In genomic region chr7:84686380-84686779, GRCm38 (mm10) we compare ENCODE assay signal across 15 mouse cellular contexts.
"Had no signal": no experiment of that assay in that cellular context is flagged by ENCODE, and none has a peak within 500 bp of the region (broad histone marks: within the 10 kb centered on the region; RNA-seq: fewer than 3 reads in every experiment).

No protein-coding gene starts in this region.

- H3K9ac ChIP-seq: limb, embryonic 12.5 days; neural tube, embryonic 15.5 days had no signal

- H3K9me3 ChIP-seq: limb, embryonic 12.5 days; neural tube, embryonic 15.5 days had no signal

- H3K27ac ChIP-seq: kidney, postnatal 0 days; limb, embryonic 12.5 days; neural tube, embryonic 15.5 days had no signal

- H3K36me3 ChIP-seq: limb, embryonic 12.5 days; neural tube, embryonic 15.5 days had no signal

- H3K4me2 ChIP-seq: limb, embryonic 12.5 days; neural tube, embryonic 15.5 days had no signal

- H3K27me3 ChIP-seq: limb, embryonic 12.5 days; neural tube, embryonic 15.5 days had no signal

- H3K4me1 ChIP-seq: limb, embryonic 12.5 days had no signal

- DNase-seq: kidney, adult 11 months; kidney, adult 9 months; kidney, postnatal 36 days; layer of hippocampus, adult 9-11 months; layer of hippocampus, postnatal 36 days; lung, adult 18-20 months; midbrain, embryonic 14.5 days; right cerebral cortex, adult 18-20 months; right cerebral cortex, postnatal 25 days; thymus, adult 18-20 months; thymus, postnatal 14 days had no signal

- H3K4me3 ChIP-seq: limb, embryonic 12.5 days; myocyte; neural tube, embryonic 15.5 days had no signal
